ENCODE assay signal across 25 mouse cellular contexts in genomic region chr1:191368193-191368592, GRCm38 (mm10). TPM values are rescaled to one million over a fixed set of nuclear protein-coding genes. Genes with fewer than 3 reads are reported as not detected.
A peak's percentile ranks its signal among the peaks of the same experiment; 100 is the strongest.
DNase-seq lines count a peak whose midpoint lies in the region; ATAC-seq and TF ChIP-seq lines count a peak whose summit lies in the region.
"Had no signal": no experiment of that assay in that cellular context is flagged by ENCODE, and none has a peak within 500 bp of the region (broad histone marks: within the 10 kb centered on the region; RNA-seq: fewer than 3 reads in every experiment).

No protein-coding gene starts in this region.

- TF ChIP-seq POLR2A in liver, adult 2 months (IDR thresholded peaks at IDR 0.05; ENCODE audit: extremely low read depth, insufficient read depth, low read length), result no peak

- peak; percentile 28; the same call in 1 of the 2 replicates for ATAC-seq in intestine, embryonic 16.5 days
- no peak for ATAC-seq in intestine, embryonic 15.5 days
- ATAC-seq in liver, embryonic 11.5 days (replicated peaks; ENCODE audit: low FRiP score), result no peak
- ATAC-seq in cerebellum, adult (ENCODE audit: insufficient number of reproducible peaks, low FRiP score, low TSS enrichment), result no peak
- ATAC-seq: forebrain, embryonic 15.5 days; midbrain, embryonic 15.5 days had no signal

- H3K36me3 ChIP-seq in intestine, embryonic 16.5 days (ENCODE audit: control insufficient read depth, insufficient read depth, low read length), result peaks cover 5% of the 10 kb centered on the region; the same call in 1 of the 2 replicates
- H3K36me3 ChIP-seq in intestine, embryonic 15.5 days, result 0 out of 2 replicates have a peak, but pooled peaks cover 3% of the 10 kb centered on the region
- peaks cover 37% of the 10 kb centered on the region; the same call in 1 of the 2 replicates for H3K36me3 ChIP-seq in liver, adult 2 months (ENCODE audit: control insufficient read depth, insufficient read depth, low read length)
- H3K36me3 ChIP-seq in liver, embryonic 11.5 days (ENCODE audit: control insufficient read depth, insufficient read depth, low read length), result peaks cover 10% of the 10 kb centered on the region; the same call in 1 of the 2 replicates
- H3K36me3 ChIP-seq: embryonic facial prominence, embryonic 12.5 days; forebrain, embryonic 15.5 days; midbrain, embryonic 15.5 days had no signal

- WGBS in intestine, embryonic 16.5 days, result 77% methylated on average over 4 of the region's 4 CpGs
- 75% methylated on average over 4 of the region's 4 CpGs for WGBS in intestine, embryonic 15.5 days
- WGBS in liver, adult 2 months, result 22% methylated on average over 4 of the region's 4 CpGs
- WGBS in liver, embryonic 11.5 days, result 89% methylated on average over 4 of the region's 4 CpGs

- H3K4me1 ChIP-seq in intestine, embryonic 16.5 days (ENCODE audit: control insufficient read depth, insufficient read depth, low read length), result no peaks in the 10 kb centered on the region
- no peaks in the 10 kb centered on the region for H3K4me1 ChIP-seq in intestine, embryonic 15.5 days (replicated peaks)
- H3K4me1 ChIP-seq in liver, adult 2 months (ENCODE audit: control insufficient read depth, insufficient read depth, low read length), result no peaks in the 10 kb centered on the region; the same call in 1 of the 2 replicates
- no peaks in the 10 kb centered on the region for H3K4me1 ChIP-seq in liver, embryonic 11.5 days (replicated peaks; ENCODE audit: control insufficient read depth, insufficient read depth, low read length)
- H3K4me1 ChIP-seq: embryonic facial prominence, embryonic 12.5 days; forebrain, embryonic 15.5 days; hindbrain, embryonic 13.5 days; liver, embryonic 15.5 days; lung, embryonic 15.5 days; midbrain, embryonic 10.5 days; midbrain, embryonic 15.5 days had no signal

- no peak overlapping the region for H3K9ac ChIP-seq in intestine, embryonic 16.5 days (ENCODE audit: low read depth, low read length)
- no peak overlapping the region for H3K9ac ChIP-seq in intestine, embryonic 15.5 days
- H3K9ac ChIP-seq in liver, adult 2 months (ENCODE audit: low read depth, low read length), result no peak overlapping the region
- H3K9ac ChIP-seq in liver, embryonic 11.5 days (ENCODE audit: low read depth, low read length), result no peak overlapping the region
- H3K9ac ChIP-seq: embryonic facial prominence, embryonic 12.5 days; forebrain, embryonic 15.5 days; hindbrain, embryonic 13.5 days; liver, embryonic 15.5 days; lung, embryonic 15.5 days; midbrain, embryonic 15.5 days had no signal

- H3K27me3 ChIP-seq in intestine, embryonic 16.5 days (replicated peaks; ENCODE audit: control insufficient read depth, insufficient read depth, low read length), result no peaks in the 10 kb centered on the region
- H3K27me3 ChIP-seq in intestine, embryonic 15.5 days (replicated peaks), result no peaks in the 10 kb centered on the region
- no peaks in the 10 kb centered on the region for H3K27me3 ChIP-seq in liver, adult 2 months (ENCODE audit: control insufficient read depth, insufficient read depth, low read length)
- no peaks in the 10 kb centered on the region for H3K27me3 ChIP-seq in liver, embryonic 11.5 days (replicated peaks; ENCODE audit: control insufficient read depth, insufficient read depth, low read length)
- H3K27me3 ChIP-seq: embryonic facial prominence, embryonic 12.5 days; forebrain, embryonic 15.5 days; hindbrain, embryonic 13.5 days; liver, embryonic 15.5 days; lung, embryonic 15.5 days; midbrain, embryonic 15.5 days had no signal

- TF ChIP-seq CTCF in liver, adult 2 months (IDR thresholded peaks at IDR 0.05; ENCODE audit: low read depth, low read length), result no peak

- no peak overlapping the region for H3K27ac ChIP-seq in intestine, embryonic 16.5 days (ENCODE audit: low read length)
- H3K27ac ChIP-seq in intestine, embryonic 15.5 days, result no peak overlapping the region
- no peak overlapping the region for H3K27ac ChIP-seq in liver, adult 2 months (replicated peaks; ENCODE audit: insufficient read depth, low read depth, low read length)
- H3K27ac ChIP-seq in liver, embryonic 11.5 days (ENCODE audit: low read depth, low read length), result no peak overlapping the region
- H3K27ac ChIP-seq: embryonic facial prominence, embryonic 12.5 days; forebrain, embryonic 15.5 days; hindbrain, embryonic 13.5 days; liver, embryonic 15.5 days; lung, embryonic 15.5 days; midbrain, embryonic 10.5 days; midbrain, embryonic 15.5 days had no signal

- H3K79me2 ChIP-seq in liver, adult 2 months (ENCODE audit: control insufficient read depth, insufficient read depth, low read length), result peaks cover 23% of the 10 kb centered on the region; the same call in 1 of the 2 replicates

- no peak overlapping the region for H3K4me3 ChIP-seq in intestine, embryonic 16.5 days (ENCODE audit: low read length)
- no peak overlapping the region for H3K4me3 ChIP-seq in intestine, embryonic 15.5 days (replicated peaks)
- no peak overlapping the region for H3K4me3 ChIP-seq in liver, adult 2 months (ENCODE audit: insufficient read depth, low read depth, low read length)
- H3K4me3 ChIP-seq in liver, embryonic 11.5 days (ENCODE audit: low read depth, low read length), result no peak overlapping the region
- H3K4me3 ChIP-seq: embryonic facial prominence, embryonic 12.5 days; forebrain, embryonic 15.5 days; hindbrain, embryonic 13.5 days; liver, embryonic 15.5 days; lung, embryonic 15.5 days; midbrain, embryonic 10.5 days; midbrain, embryonic 15.5 days had no signal

- DNase-seq in liver, adult 2 months (ENCODE audit: extremely low read depth, low read depth, low spot score), result peak; percentile 86
- no peak for DNase-seq in liver, embryonic 11.5 days (ENCODE audit: low spot score)
- DNase-seq in kidney, postnatal 14 days, result peak; percentile 49
- no peak for DNase-seq in frontal cortex, postnatal 10 days (ENCODE audit: low spot score in 2 of 2)
- DNase-seq: adrenal gland, postnatal 14 days; cerebellum, adult 11-12 months; cerebellum, adult 9-11 months; embryo, embryonic 11 days; layer of hippocampus, postnatal 36 days; left cerebral cortex, postnatal 4 days; right cerebral cortex, adult 18-20 months; right cerebral cortex, postnatal 4 days; thymus, adult 2 months; thymus, postnatal 36 days had no signal

- H3K9me3 ChIP-seq in intestine, embryonic 16.5 days (ENCODE audit: control insufficient read depth, low read length), result no peaks in the 10 kb centered on the region
- H3K9me3 ChIP-seq in intestine, embryonic 15.5 days, result no peaks in the 10 kb centered on the region
- H3K9me3 ChIP-seq in liver, embryonic 11.5 days (ENCODE audit: control insufficient read depth, low read length), result no peaks in the 10 kb centered on the region
- H3K9me3 ChIP-seq: embryonic facial prominence, embryonic 12.5 days; forebrain, embryonic 15.5 days; hindbrain, embryonic 13.5 days; liver, embryonic 15.5 days; lung, embryonic 15.5 days; midbrain, embryonic 10.5 days; midbrain, embryonic 15.5 days had no signal

- no peak overlapping the region for H3K4me2 ChIP-seq in intestine, embryonic 16.5 days (ENCODE audit: low read depth, low read length)
- no peak overlapping the region for H3K4me2 ChIP-seq in intestine, embryonic 15.5 days (replicated peaks)
- no peak overlapping the region for H3K4me2 ChIP-seq in liver, embryonic 11.5 days
- H3K4me2 ChIP-seq: embryonic facial prominence, embryonic 12.5 days; forebrain, embryonic 15.5 days; hindbrain, embryonic 13.5 days; liver, embryonic 15.5 days; lung, embryonic 15.5 days; midbrain, embryonic 15.5 days had no signal

RNA-seq across cellular contexts. Expression of gene Ppp2r5a, which starts 34.9 kb away (rescaled TPM):
- polyA plus RNA-seq in intestine, embryonic 16.5 days (2015; fragmentation: Nextera tagmentation; extraction: Ambion mirVana), result 11.3 and 11.8 TPM in 2 replicates
- 23.7 and 27.0 TPM in 2 replicates for polyA plus RNA-seq in intestine, embryonic 15.5 days (2015; fragmentation: Nextera tagmentation; extraction: Ambion mirVana)
- 149 and 170 TPM in 2 replicates for total RNA-seq in liver, adult 2 months (2014; rRNA removed)
- 75.3 and 80.3 TPM in 2 replicates for polyA plus RNA-seq in liver, adult 2 months (2012; rRNA removed)
- 32.4 and 39.9 TPM in 2 replicates for polyA plus RNA-seq in liver, embryonic 11.5 days (2014; fragmentation: Nextera tagmentation; extraction: Ambion mirVana)

RNA-seq across cellular contexts. Expression of gene Tmem206, which starts 42.5 kb away (rescaled TPM):
- polyA plus RNA-seq in intestine, embryonic 16.5 days (2015; fragmentation: Nextera tagmentation; extraction: Ambion mirVana), result 18.2 and 19.3 TPM in 2 replicates
- 16.4 and 16.9 TPM in 2 replicates for polyA plus RNA-seq in intestine, embryonic 15.5 days (2015; fragmentation: Nextera tagmentation; extraction: Ambion mirVana)
- 1.0 and 1.9 TPM in 2 replicates for total RNA-seq in liver, adult 2 months (2014; rRNA removed)
- 1.4 and 1.5 TPM in 2 replicates for polyA plus RNA-seq in liver, adult 2 months (2012; rRNA removed)
- polyA plus RNA-seq in liver, embryonic 11.5 days (2014; fragmentation: Nextera tagmentation; extraction: Ambion mirVana), result 15.4 and 18.8 TPM in 2 replicates

RNA-seq across cellular contexts. Expression of gene Nenf, which starts 50.2 kb away (rescaled TPM):
- 83.3 and 88.7 TPM in 2 replicates for polyA plus RNA-seq in intestine, embryonic 16.5 days (2015; fragmentation: Nextera tagmentation; extraction: Ambion mirVana)
- 91.3 and 94.3 TPM in 2 replicates for polyA plus RNA-seq in intestine, embryonic 15.5 days (2015; fragmentation: Nextera tagmentation; extraction: Ambion mirVana)
- total RNA-seq in liver, adult 2 months (2014; rRNA removed), result 21.0 and 24.3 TPM in 2 replicates
- 22.2 and 31.5 TPM in 2 replicates for polyA plus RNA-seq in liver, adult 2 months (2012; rRNA removed)
- 53.6 and 56.4 TPM in 2 replicates for polyA plus RNA-seq in liver, embryonic 11.5 days (2014; fragmentation: Nextera tagmentation; extraction: Ambion mirVana)
- total RNA-seq: neutrophil, adult 5-6 weeks had no signal

Comparison
In these comparisons a context has a peak if more than half of its experiments do, and no peak if none do; other contexts are left out.
1. DNase-seq: peak in liver, adult 2 months (single experiment) and kidney, postnatal 14 days (single experiment); none in liver, embryonic 11.5 days (single experiment) and frontal cortex, postnatal 10 days (0 of 2).